Mouse (Mus musculus) G1E (cell line): Measurements from ENCODE around the gene Msl1. TPM values are rescaled to one million over a fixed set of nuclear protein-coding genes. Genes with fewer than 3 reads are reported as not detected.

Source experiments
- ATAC-seq: 2 replicates; pipeline ENCODE4 v1.8.0; 2016; ENCODE audit warnings: mild to moderate bottlenecking; ENCODE audit not compliant: insufficient number of reproducible peaks, poor library complexity, low FRiP score, severe bottlenecking; ENCODE audit errors: extremely low read depth
- DNase-seq: peaks from one replicate; pipeline ENCODE4 v3.0.0; 2012; ENCODE audit warnings: low spot score
- H3K27me3 ChIP-seq: 2 replicates; pipeline ENCODE4 v1.6.1; 2012; ENCODE audit warnings: mild to moderate bottlenecking, low read length, inconsistent platforms; ENCODE audit not compliant: insufficient read depth
- H3K36me3 ChIP-seq: replicated peaks from 2 replicates; pipeline ENCODE3; 2012; ENCODE audit warnings: mild to moderate bottlenecking, inconsistent platforms
- H3K4me1 ChIP-seq: 2 replicates; pipeline ENCODE4 v1.6.1; 2012; ENCODE audit warnings: low read depth, low read length, inconsistent platforms, mixed read lengths; ENCODE audit not compliant: insufficient read depth
- H3K4me3 ChIP-seq: 2 replicates; pipeline ENCODE4 v1.5.1; 2012; ENCODE audit warnings: low read depth, mild to moderate bottlenecking, inconsistent platforms, low read length, moderate library complexity, mixed read lengths
- H3K9me3 ChIP-seq: replicated peaks from 2 replicates; pipeline ENCODE4 v1.6.1; 2012; ENCODE audit warnings: inconsistent platforms
- CTCF ChIP-seq: IDR thresholded peaks from 2 replicates; pipeline ENCODE4 v1.5.1; 2012; ENCODE audit warnings: low read depth, low read length, inconsistent platforms, mixed read lengths
- GATA1 ChIP-seq: IDR thresholded peaks from 2 replicates; pipeline ENCODE4 v1.6.1; 2012; ENCODE audit warnings: borderline replicate concordance, low read length, inconsistent platforms, mixed read lengths
- GATA2 ChIP-seq: IDR thresholded peaks from 2 replicates; pipeline ENCODE4 v1.6.1; 2012; ENCODE audit warnings: low read depth, low read length, inconsistent platforms, borderline replicate concordance
- POLR2AphosphoS5 ChIP-seq: IDR thresholded peaks from 2 replicates; pipeline ENCODE4 v1.6.1; 2012; ENCODE audit warnings: low read depth, low read length, inconsistent platforms; ENCODE audit not compliant: insufficient replicate concordance
- TAL1 ChIP-seq: conservative IDR thresholded peaks from 2 replicates; pipeline ENCODE4 v1.6.1; 2012; ENCODE audit warnings: low read depth, low read length, inconsistent platforms, mixed read lengths
- polyA plus RNA-seq: library from polyadenylated mRNA; stranded (reverse); fragments of >175 nt; gene quantifications from 2 replicates; pipeline ENCODE4 v1.2.3, GENCODE M21; 2012
- total RNA-seq, 2 experiments: library from RNA; stranded (forward) in 1 of 2; stranded (reverse) in 1 of 2; fragments of 200-1000 nt in 1 of 2; fragments of >200 nt in 1 of 2; fragmentation: Nextera tagmentation in 1 of 2; gene quantifications; 2 replicates each; pipeline ENCODE4 v1.2.3; 2014 to 2017

The Msl1 gene
- total and polyA plus RNA-seq, 3 experiments: 36.5 to 45.6 (median 38.0) TPM

DNA sequence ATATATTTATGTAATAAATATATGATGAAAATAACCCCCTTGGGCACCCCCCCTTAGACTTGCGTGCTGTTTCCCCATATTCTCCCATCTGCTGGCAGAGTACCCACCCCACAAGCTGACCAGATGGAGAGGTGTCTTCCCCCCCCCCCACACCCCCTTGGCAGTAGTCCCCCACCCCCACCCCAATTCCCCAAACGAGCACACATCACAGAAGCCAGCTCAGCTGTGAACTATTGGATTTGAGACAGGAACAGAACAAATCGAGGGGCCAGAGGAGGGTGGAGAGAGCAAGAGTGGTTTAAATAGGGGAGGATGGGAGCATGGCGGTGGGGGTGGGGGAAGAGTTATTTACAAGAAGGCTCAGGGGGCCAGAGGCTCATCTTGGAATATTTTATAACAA lies 27.6 kb upstream of the Msl1 start:
- peak overlapping the region; percentile 73 for H3K4me3 ChIP-seq
- TF ChIP-seq GATA2 (no peak), TAL1 (no peak), GATA1 (no peak), POLR2AphosphoS5 (no peak)
- ATAC-seq: no peak
- H3K27me3 ChIP-seq: no peaks in the 10 kb centered on the region; the same call in 1 of the 2 replicates
- H3K4me1 ChIP-seq: peaks cover 97% of the 10 kb centered on the region
- DNase-seq: no peak
- no peaks in the 10 kb centered on the region for H3K9me3 ChIP-seq
- peaks cover 80% of the 10 kb centered on the region for H3K36me3 ChIP-seq

DNA sequence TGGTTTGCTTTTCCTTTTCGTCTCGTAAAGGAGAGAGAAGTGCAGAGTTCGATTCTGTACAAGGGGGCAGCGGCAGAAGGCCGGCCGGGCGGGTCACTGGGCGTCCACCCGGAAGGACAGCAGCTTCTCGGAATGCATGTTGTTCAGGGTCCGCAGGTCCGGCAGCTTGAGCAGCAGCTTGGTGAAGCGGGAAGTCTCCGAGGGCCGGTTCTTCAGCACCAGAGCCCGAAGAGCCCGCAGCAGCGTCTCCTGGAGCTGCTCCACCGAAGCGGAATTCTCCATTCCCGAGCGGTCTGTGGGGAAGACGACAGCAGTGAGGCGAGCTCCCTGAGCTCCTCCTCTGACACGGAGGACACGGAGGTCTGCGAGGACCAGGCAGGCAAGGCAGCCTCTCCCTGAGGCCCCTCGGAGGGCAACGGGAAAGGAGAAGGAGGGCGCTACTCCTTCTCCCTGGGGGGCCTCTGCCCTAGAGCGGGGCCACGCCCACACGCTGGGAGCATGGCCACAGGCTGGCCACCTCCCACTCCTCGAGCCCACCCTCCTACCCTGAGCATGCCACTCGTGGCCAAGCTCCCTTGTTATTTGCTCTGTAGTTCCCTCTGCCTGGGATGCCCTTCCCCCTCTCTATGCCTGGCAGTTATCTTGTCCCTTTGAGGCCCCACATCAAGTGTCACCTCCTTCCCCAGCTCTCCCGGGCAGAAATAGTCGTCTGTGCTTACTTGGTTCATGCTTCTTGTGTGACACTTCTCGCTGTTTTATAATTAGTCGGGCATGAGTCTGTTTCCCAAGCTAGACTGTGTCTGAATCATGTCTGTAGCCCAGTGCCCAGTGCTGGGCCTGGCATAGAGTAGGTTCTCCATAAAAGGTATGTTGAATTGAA lies 26.9 kb upstream of the Msl1 start:
- peaks cover 73% of the 10 kb centered on the region for H3K36me3 ChIP-seq
- H3K27me3 ChIP-seq: no peaks in the 10 kb centered on the region; the same call in 1 of the 2 replicates
- H3K4me1 ChIP-seq: peaks cover 97% of the 10 kb centered on the region
- no peaks in the 10 kb centered on the region for H3K9me3 ChIP-seq
- H3K4me3 ChIP-seq: peak overlapping the region; percentile 73
- ATAC-seq: peak; percentile 62
- DNase-seq: peak; percentile 54
- TF ChIP-seq POLR2AphosphoS5: no peak
- TF ChIP-seq GATA1: no peak
- no peak for TF ChIP-seq TAL1
- TF ChIP-seq GATA2: no peak
- TF ChIP-seq CTCF: no peak

DNA sequence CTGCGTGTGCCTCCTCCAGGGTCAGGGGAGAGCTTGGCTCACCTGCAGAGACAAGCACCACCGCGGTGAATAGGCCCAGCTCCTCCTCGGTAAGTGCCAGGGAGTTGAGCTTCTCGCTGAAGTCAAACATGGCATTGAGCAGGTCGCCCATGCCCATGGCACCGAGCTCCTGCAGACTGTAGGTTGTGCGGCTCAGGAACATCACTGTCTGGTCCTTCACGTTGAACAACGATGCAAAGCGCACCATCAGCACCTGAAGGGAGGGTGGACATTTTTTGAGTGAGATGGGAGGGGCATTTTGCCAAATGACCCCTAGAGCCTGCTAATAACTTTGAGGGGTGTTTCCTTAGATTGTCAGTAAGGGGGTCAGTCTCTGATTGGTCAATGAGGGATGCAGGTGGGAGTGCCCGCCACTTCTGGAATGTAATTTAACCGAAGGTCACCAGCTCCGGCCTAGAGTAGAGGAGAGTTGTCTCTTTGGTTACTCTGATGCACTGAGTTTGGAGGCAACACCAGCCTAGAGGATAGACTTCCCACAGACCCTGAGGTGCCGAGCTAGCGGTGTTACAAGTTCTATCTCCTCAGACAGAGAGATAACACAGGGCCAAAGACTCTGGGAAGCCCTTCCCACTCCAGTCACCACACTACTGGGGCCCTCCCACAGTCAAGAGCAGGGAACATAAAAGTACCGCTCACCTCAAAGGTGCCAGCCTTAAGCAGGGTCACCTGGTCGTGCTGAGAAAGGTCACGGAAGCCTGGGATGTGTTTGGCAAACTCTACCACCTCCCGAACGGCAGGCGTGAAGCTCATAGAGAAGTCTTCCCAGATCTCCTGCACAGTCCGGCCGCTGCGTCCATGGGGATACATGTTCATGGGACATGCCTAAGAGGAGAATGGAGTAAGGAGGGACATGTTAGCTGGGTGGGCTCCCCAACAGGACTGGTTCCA lies 26.0 kb upstream of the Msl1 start:
- H3K36me3 ChIP-seq: peaks cover 64% of the 10 kb centered on the region

DNA sequence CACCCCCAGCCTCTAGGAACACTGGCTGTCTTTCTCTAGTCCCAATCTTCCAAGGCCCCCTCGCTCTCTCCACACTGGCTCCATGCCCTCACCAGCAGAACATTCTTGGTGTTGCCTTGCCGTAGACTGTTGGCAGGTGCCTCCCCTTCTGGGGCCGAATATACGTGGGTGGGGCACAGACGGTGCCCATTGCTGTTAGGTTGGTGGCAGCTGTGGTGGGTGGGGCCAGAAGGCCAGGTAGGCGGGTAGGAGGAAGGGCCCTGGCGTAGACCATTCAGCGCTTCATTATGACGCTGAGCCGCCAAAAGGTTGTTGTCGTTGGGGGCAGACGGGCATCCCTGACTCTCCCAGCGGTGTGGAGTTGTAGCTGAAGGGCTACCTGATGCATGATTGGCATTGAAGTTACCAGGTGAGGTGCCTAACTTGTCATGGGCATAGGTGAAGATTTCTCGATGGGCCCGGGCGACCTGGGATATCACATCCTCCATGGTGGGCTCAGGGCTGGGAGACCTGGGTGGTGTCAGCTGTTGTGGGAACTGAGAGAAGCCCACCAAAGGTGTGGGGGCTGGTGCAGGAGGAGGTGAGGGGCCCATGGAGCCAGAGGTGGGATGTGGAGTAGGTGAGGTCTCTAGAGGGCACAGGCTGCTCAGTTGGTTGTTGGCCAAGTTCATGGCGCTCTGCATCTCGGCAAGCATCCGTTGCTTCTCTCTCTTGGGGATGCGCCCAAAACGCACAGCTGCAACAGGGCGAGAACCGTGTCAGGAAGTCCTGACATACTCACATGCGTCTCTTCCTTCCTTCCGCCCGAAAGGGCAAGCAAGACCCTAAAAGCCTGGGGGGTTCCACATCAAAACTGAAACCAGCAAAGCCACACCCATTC lies 25.0 kb upstream of the Msl1 start:
- DNase-seq (no peak), ATAC-seq (no peak)
- no peak for TF ChIP-seq GATA1
- no peak for TF ChIP-seq GATA2
- TF ChIP-seq TAL1: no peak
- TF ChIP-seq CTCF: no peak
- no peak for TF ChIP-seq POLR2AphosphoS5
- Histone ChIP-seq H3K27me3 (no peaks in the 10 kb centered on the region; the same call in 1 of the 2 replicates), H3K36me3 (peaks cover 54% of the 10 kb centered on the region), H3K9me3 (no peaks in the 10 kb centered on the region), H3K4me3 (no peak overlapping the region), H3K4me1 (peaks cover 97% of the 10 kb centered on the region)

More for the DNA sequence above, 26.0 kb upstream of the Msl1 start:
- peak overlapping the region; percentile 73; the same call in 1 of the 2 replicates for H3K4me3 ChIP-seq
- H3K4me1 ChIP-seq: peaks cover 96% of the 10 kb centered on the region
- ATAC-seq (no peak), DNase-seq (no peak)
- TF ChIP-seq GATA1: no peak
- TF ChIP-seq CTCF: no peak
- no peak for TF ChIP-seq TAL1
- TF ChIP-seq POLR2AphosphoS5: no peak
- no peak for TF ChIP-seq GATA2
- no peaks in the 10 kb centered on the region for H3K9me3 ChIP-seq
- H3K27me3 ChIP-seq: no peaks in the 10 kb centered on the region; the same call in 1 of the 2 replicates

DNA sequence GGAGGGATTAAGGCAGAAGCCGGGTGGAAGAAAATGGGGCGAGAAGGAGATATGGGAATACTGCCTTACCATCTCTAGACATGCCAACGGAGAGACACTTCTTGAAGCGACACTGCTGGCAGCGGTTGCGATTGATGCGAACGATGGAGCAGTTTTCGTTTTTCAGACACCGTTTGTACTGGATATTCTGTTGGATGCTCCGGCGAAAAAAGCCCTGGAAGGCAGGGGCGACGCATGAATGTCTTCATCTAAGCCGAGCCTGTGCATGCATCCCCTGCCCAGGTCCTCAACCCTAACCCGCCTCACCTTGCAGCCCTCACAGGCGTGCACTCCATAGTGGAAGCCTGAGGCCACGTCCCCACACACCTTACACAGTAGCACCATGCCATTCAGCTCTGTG lies 24.2 kb upstream of the Msl1 start:
- ATAC-seq: no peak
- TF ChIP-seq CTCF (no peak), GATA2 (no peak), POLR2AphosphoS5 (no peak), TAL1 (no peak), GATA1 (no peak)
- Histone ChIP-seq H3K4me3 (no peak overlapping the region), H3K27me3 (no peaks in the 10 kb centered on the region; the same call in 1 of the 2 replicates), H3K4me1 (peaks cover 97% of the 10 kb centered on the region), H3K9me3 (no peaks in the 10 kb centered on the region), H3K36me3 (peaks cover 47% of the 10 kb centered on the region)
- no peak for DNase-seq
